Mouse (Mus musculus) B cell, adult 67 days (primary cell): ENCODE measurements around the gene Ccnc. TPM values are rescaled to one million over a fixed set of nuclear protein-coding genes. Genes with fewer than 3 reads are reported as not detected.

Experiments used
- total RNA-seq, 2 experiments: library from RNA; stranded (reverse); gene quantifications; 4 replicates each; pipeline ENCODE4 v1.2.4; 2023

The Ccnc gene
- total RNA-seq = 10 to 100 TPM; 20.3 to 23.0 TPM

DNA sequence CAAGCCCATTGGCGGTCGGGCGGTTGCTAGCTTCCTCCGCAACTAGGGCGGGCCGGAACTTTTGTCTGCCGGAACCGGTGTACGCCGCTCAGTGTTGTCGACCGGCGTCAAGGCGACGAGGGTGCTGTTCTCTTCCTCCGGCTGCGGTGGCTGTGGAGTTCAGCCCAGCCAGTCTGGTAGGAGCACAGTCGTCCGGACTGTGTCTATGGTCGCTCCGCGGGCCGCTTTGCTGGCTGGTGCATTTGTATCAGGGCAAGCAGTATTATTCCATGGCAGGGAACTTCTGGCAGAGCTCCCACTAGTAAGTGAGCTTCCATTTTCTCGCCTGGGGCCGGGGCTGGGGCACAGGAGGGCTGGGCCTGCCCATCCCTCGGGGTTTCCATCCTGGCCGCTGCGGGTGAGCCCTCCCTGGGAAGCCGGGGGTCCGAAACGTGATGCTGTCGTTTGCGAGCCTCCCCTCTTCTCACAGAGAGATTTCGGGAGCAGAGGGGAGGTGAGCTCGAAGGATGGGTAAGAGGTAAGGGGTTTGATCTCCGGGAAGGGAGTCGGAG is at the start of gene Ccnc:
Gene Ccnc (plus strand): TSS at position 87 of the 551 bp plus-strand sequence.

GRCm38 (mm10) chr4:21685595-21686091 is 41.9 kb upstream of the Ccnc start, which contains the start of gene Prdm13:
TSS of gene Prdm13 (minus strand) at chr4:21685963.

GRCm38 (mm10) chr4:21766863-21767304 is 39.4 kb downstream of the Ccnc start, which contains the start of the genes Usp45 and Tstd3:
TSS of gene Usp45 (plus strand) at chr4:21767156.
TSS of gene Tstd3 (minus strand) at chr4:21767212.

Other genes with a start within 250 kb of the Ccnc start
- not detected for gene Prdm13, start 41.7 kb upstream of the Ccnc start, total RNA-seq
- 10 to 100 TPM; 20.1 to 23.1 TPM for gene Usp45, start 39.5 kb downstream of the Ccnc start, total RNA-seq
- 1 to 10 TPM; 6.2 to 6.8 TPM for gene Tstd3, start 39.5 kb downstream of the Ccnc start, total RNA-seq
- 100 to 1,000 TPM; 300 to 312 TPM for gene Pnisr, start 119.9 kb downstream of the Ccnc start, total RNA-seq
- gene Coq3, start 152.0 kb downstream of the Ccnc start, total RNA-seq = 1 to 10 TPM; 2.1 to 5.4 TPM
- gene Faxc, start 203.6 kb downstream of the Ccnc start, total RNA-seq = not detected